Mouse (Mus musculus) stomach, embryonic 16.5 days (tissue): Measurements from ENCODE around the gene Jade1. TPM values are rescaled to one million over a fixed set of nuclear protein-coding genes. Genes with fewer than 3 reads are reported as not detected.

Source experiments
- ATAC-seq: fragments of 200-750 bp; cut with Nextera tagmentation; 2 replicates; pipeline ENCODE4 v1.8.0; 2017; ENCODE audit warnings: moderate number of reproducible peaks, moderate TSS enrichment; ENCODE audit not compliant: insufficient read depth, low FRiP score
- H3K27ac ChIP-seq: fragments of 300-500 bp; sonication (generic); 2 replicates; pipeline ENCODE4 v1.5.1; 2014; ENCODE audit warnings: low read length
- H3K27me3 ChIP-seq: fragments of 300-500 bp; sonication (generic); 2 replicates; pipeline ENCODE4 v1.6.1; 2014; ENCODE audit warnings: low read length, control low read depth, mixed read lengths; ENCODE audit not compliant: control insufficient read depth, insufficient read depth
- H3K36me3 ChIP-seq: fragments of 300-500 bp; sonication (generic); 2 replicates; pipeline ENCODE4 v1.6.1; 2014; ENCODE audit warnings: low read length; ENCODE audit not compliant: control insufficient read depth, insufficient read depth
- H3K4me1 ChIP-seq: fragments of 300-500 bp; sonication (generic); 2 replicates; pipeline ENCODE4 v1.6.1; 2014; ENCODE audit warnings: low read length, control low read depth, mixed read lengths; ENCODE audit not compliant: control insufficient read depth, insufficient read depth
- H3K4me2 ChIP-seq: fragments of 300-500 bp; sonication (generic); 2 replicates; pipeline ENCODE4 v1.6.1; 2014; ENCODE audit warnings: low read depth, low read length, mixed read lengths
- H3K4me3 ChIP-seq: fragments of 300-500 bp; sonication (generic); replicated peaks from 2 replicates; pipeline ENCODE4 v1.5.1; 2014; ENCODE audit warnings: mild to moderate bottlenecking, low read length
- H3K9ac ChIP-seq: fragments of 300-500 bp; sonication (generic); 2 replicates; pipeline ENCODE4 v1.6.1; 2014; ENCODE audit warnings: low read length
- H3K9me3 ChIP-seq: fragments of 300-500 bp; sonication (generic); replicated peaks from 2 replicates; pipeline ENCODE4 v1.6.1; 2016; ENCODE audit warnings: low read length, control low read depth; ENCODE audit not compliant: control insufficient read depth
- WGBS: fragments of 180-500 bp; shearing (Covaris S2); extraction: QIAGEN DNeasy Blood & Tissue Kit; methylation state at CpG from one replicate; pipeline ENCODE4 v1.1.7; 2014; 5-methylcytosine and 5-hydroxymethylcytosine counted together
- polyA plus RNA-seq: library from polyadenylated mRNA; unstranded; fragments of >200 nt; fragmentation: Nextera tagmentation; extraction: Ambion mirVana; gene quantifications from 2 replicates; pipeline ENCODE4 v1.2.1, GENCODE M21; 2015

Jade1 gene
- polyA plus RNA-seq, 1 experiment from 2014 or later: 11.6 TPM

DNA sequence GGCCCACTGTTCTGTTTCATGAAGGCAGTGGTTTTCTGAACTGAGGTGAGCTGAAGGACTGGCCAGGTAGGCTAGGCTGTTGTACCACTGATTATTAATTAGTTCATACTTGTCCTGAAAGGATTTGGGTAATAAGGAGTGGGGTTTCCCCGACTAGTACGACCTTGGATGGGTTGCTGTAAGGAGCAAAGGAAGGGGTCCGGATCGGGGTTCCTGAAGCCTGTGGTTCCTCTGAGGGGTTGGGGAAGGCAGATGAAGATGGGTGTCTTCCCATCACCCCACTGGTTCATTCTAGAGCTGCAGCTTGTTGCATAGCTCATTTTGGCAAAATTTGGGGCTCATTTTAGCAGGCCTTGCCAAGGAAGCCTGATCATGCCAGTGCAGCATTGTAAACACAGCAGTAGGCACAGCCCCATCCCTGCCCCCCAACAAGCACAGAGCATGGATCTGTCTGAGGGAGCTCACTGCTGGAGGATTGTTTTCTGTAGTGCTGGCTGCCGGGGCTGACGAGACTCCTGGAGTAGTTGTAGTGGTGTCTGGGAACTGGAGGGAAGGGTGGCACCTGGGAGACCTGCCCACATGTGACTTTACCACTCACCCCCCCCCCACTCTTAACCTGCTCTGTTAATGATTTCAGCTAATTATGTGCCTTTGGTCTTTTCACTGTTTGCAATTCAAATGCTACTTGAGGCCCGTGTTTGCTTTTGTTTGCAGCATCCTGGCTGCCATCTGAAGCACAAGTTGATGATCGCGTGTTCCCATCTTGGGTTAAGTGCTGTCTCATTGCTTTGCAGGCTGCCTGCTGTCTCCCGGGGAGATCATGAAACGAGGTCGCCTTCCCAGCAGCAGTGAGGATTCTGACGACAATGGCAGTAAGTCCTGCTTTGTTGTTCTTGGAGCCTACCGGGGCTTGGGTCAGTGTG, 25.1 kb downstream of the Jade1 start:
- 54% methylated on average over 14 of the region's 14 CpGs for WGBS
- Histone ChIP-seq H3K27me3 (no peaks in the 10 kb centered on the region), H3K4me3 (no peak overlapping the region), H3K4me2 (0 out of 2 replicates have a peak overlapping the region, but pooled peaks have one; percentile 0), H3K36me3 (no peaks in the 10 kb centered on the region), H3K4me1 (peaks cover 10% of the 10 kb centered on the region; the same call in 1 of the 2 replicates), H3K9ac (no peak overlapping the region; the same call in 1 of the 2 replicates), H3K27ac (peak overlapping the region; percentile 34; the same call in 1 of the 2 replicates), H3K9me3 (no peaks in the 10 kb centered on the region)
- ATAC-seq: 0 out of 2 replicates have a peak, but pooled peaks have one; percentile 23

DNA sequence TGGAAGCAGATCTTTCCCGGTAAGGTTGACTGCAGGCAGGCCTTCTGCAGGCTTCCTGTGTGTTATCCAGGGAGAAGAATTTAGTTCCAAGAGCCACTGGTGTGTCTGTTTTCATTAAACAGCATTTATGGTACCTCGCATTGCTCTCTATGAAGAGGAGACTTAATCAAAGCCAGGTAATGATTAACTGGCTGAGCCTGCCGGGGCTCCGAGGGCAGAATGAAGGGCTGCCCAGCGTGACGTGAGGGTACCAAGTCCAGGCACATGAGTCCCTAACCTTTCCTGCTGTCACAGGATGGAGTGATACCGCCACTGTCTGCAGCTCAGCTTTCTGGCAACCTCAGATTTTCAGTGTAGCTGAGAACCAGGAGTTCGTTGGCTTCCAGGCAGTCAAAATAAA, 25.9 kb downstream of the Jade1 start:
- ATAC-seq: peak; percentile 72
- Histone ChIP-seq H3K27ac (peak overlapping the region; percentile 34), H3K9me3 (no peaks in the 10 kb centered on the region), H3K36me3 (no peaks in the 10 kb centered on the region), H3K4me1 (peaks cover 10% of the 10 kb centered on the region; the same call in 1 of the 2 replicates), H3K4me2 (0 out of 2 replicates have a peak overlapping the region, but pooled peaks have one; percentile 0), H3K9ac (no peak overlapping the region), H3K4me3 (no peak overlapping the region), H3K27me3 (no peaks in the 10 kb centered on the region)
- WGBS: 54% methylated on average over 8 of the region's 8 CpGs

DNA sequence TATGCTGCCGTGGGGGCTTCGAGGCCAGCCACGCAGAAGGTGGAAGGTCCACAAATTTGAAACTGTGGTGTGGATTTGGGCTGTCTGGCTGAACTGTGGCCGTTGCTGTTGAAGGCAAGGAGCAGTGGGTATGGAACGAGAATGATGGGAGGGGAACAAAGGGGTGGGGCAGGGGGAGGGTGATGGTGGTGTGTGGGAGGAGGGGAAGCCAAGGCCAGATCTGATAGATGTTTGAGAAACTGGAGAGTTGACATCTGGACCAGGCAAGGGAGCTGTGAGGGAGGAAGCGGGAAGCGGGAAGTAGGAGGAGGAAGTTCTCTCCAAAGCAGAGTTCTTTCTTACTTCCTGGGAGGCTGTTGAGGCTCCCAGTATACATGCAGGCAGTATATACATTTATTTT, 26.7 kb downstream of the Jade1 start:
- no peak overlapping the region for H3K4me3 ChIP-seq
- H3K4me1 ChIP-seq: peaks cover 14% of the 10 kb centered on the region; the same call in 1 of the 2 replicates
- no peak for ATAC-seq
- H3K4me2 ChIP-seq: no peak overlapping the region
- H3K9me3 ChIP-seq: no peaks in the 10 kb centered on the region
- H3K9ac ChIP-seq: no peak overlapping the region
- H3K36me3 ChIP-seq: no peaks in the 10 kb centered on the region
- 62% methylated on average over 7 of the region's 7 CpGs for WGBS
- peak overlapping the region; percentile 34 for H3K27ac ChIP-seq
- H3K27me3 ChIP-seq: no peaks in the 10 kb centered on the region

DNA sequence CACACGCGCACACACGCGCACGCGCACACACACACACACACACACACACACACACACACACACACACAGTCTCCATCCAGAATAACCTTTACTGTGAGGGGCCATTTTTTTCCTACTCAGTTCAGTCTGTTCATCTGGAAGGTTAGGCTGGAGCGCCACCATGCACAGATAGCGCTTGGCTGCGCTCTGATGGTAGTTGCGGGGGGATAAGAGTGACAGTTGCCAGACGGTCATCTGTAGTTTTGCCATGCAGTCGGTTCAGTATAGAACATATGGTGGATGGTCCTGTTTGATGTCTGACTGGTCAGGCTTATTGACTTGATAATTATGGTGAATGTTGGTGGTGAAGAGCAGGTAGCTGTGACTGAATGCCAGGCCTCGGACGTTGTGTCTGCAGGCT, 27.6 kb downstream of the Jade1 start:
- Histone ChIP-seq H3K27me3 (no peaks in the 10 kb centered on the region), H3K36me3 (no peaks in the 10 kb centered on the region), H3K4me3 (no peak overlapping the region), H3K27ac (no peak overlapping the region), H3K9ac (no peak overlapping the region), H3K9me3 (no peaks in the 10 kb centered on the region), H3K4me2 (no peak overlapping the region), H3K4me1 (peaks cover 19% of the 10 kb centered on the region; the same call in 1 of the 2 replicates)
- no peak for ATAC-seq
- 91% methylated on average over 14 of the region's 14 CpGs for WGBS

DNA sequence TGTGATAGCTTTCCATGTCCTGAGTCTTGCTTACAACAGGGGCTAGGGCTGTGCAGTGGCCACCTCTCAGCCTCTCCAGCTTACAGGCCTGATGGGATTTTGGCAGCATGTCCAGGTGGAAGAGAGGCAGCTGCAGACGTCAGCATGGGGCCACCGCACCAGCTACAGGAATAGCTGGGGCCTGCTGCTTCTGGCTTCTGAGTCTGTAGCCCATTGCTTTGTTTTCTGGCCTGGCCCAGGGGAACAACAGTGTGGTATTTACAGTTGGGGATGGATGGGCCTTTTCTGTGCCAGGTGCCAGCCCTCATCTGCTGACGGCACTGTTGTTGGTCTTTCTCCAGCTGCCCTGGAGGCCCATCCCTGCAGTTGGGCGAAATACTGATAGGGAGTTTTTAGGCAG, 28.1 kb downstream of the Jade1 start:
- no peaks in the 10 kb centered on the region for H3K27me3 ChIP-seq
- no peak overlapping the region for H3K27ac ChIP-seq
- H3K4me2 ChIP-seq: no peak overlapping the region
- ATAC-seq: no peak
- H3K9me3 ChIP-seq: no peaks in the 10 kb centered on the region
- WGBS: 77% methylated on average over 4 of the region's 4 CpGs
- no peak overlapping the region for H3K9ac ChIP-seq
- H3K4me1 ChIP-seq: peaks cover 19% of the 10 kb centered on the region; the same call in 1 of the 2 replicates
- H3K36me3 ChIP-seq: no peaks in the 10 kb centered on the region
- no peak overlapping the region for H3K4me3 ChIP-seq

DNA sequence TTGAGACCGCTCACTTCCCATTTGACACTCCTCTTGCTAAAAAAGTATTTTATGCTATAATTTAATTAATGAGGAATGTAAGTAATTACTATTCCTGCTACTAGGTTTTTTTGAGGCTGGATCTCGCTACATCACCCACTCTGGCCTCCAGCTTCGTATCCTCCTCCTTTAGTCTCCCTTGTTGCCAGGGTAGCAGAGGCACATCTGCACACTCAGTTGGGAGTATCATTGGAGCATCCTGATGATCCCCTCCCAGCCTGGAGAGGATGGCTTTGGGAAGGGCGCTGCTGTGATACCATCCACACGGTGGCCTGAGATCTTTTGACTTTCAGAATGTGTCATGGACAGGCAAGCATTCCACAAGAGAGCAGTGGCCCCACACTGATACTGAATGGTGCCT, 30.0 kb downstream of the Jade1 start:
- H3K4me1 ChIP-seq: peaks cover 24% of the 10 kb centered on the region
- no peaks in the 10 kb centered on the region for H3K27me3 ChIP-seq

DNA sequence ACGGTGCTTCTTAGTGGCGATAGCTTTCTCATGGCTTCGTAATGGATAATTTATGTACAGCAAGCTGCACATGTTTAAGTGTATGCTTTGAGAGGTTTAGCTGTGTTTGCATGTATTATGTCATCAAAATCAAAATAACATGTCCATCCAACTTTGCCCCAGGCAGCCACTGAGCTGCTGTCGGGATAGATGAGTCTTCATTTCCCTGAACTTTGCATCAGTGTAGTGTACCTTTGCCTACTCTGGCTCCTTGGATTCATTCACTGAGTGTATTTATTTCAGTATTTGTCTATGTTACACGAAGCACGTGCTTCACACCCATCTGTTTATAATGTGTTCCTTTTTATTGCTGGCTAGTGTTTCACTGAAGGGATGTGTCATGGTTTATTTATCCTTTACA, 30.8 kb downstream of the Jade1 start:
- no peak overlapping the region for H3K4me2 ChIP-seq
- peaks cover 24% of the 10 kb centered on the region for H3K4me1 ChIP-seq
- no peak overlapping the region for H3K4me3 ChIP-seq
- 69% methylated on average over 6 of the region's 6 CpGs for WGBS
- no peak overlapping the region for H3K27ac ChIP-seq
- no peaks in the 10 kb centered on the region for H3K36me3 ChIP-seq
- ATAC-seq: no peak
- no peak overlapping the region for H3K9ac ChIP-seq
- H3K27me3 ChIP-seq: no peaks in the 10 kb centered on the region
- no peaks in the 10 kb centered on the region for H3K9me3 ChIP-seq

More for the DNA sequence above, 30.0 kb downstream of the Jade1 start:
- 86% methylated on average over 5 of the region's 5 CpGs for WGBS
- no peaks in the 10 kb centered on the region for H3K36me3 ChIP-seq
- no peak for ATAC-seq
- H3K9ac ChIP-seq: no peak overlapping the region
- H3K4me2 ChIP-seq: no peak overlapping the region
- H3K4me3 ChIP-seq: no peak overlapping the region
- H3K27ac ChIP-seq: no peak overlapping the region
- no peaks in the 10 kb centered on the region for H3K9me3 ChIP-seq

DNA sequence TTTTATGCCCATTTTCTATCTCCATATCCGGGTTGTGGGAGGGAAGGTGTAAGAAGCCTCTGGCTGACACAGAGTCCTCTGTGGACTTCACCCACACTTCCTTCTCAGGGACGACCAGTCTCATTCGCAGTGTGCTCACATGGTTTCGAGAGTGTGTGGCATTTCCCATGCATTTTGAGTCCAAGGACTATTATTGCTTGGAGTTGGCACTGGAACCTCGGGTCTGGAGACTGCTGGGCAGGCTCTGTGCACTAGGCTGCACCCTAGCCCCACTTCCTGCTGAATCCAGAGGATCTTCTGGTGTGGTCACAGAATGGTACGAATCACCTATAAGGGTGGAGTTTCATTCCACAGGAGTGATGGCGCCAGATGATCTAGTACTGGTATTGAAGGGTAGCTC, 31.4 kb downstream of the Jade1 start:
- Histone ChIP-seq H3K4me3 (no peak overlapping the region), H3K27me3 (no peaks in the 10 kb centered on the region), H3K4me1 (peaks cover 23% of the 10 kb centered on the region), H3K27ac (no peak overlapping the region), H3K9me3 (no peaks in the 10 kb centered on the region), H3K36me3 (no peaks in the 10 kb centered on the region), H3K9ac (no peak overlapping the region), H3K4me2 (no peak overlapping the region)
- ATAC-seq: no peak
- WGBS: 77% methylated on average over 7 of the region's 7 CpGs

DNA sequence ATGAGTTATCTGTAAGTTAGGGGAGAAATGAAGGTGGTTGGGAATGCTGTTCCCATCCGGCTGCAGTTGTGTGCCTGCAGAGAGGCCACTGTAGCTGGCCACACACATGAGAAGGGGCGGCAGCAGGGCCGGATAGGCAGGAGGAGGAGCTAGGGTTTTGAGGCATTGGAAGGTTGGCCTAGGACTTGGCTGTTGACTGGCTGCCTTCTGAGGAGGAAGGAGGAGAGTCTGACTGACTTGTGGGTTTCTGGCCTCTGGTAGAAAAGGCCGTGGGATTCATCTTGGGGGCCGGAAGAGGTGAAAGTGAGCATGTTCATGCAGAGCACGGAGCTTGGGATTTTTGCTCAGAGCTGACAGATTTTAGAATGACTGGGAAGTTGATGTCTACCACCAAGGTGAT, 32.1 kb downstream of the Jade1 start:
- 58% methylated on average over 6 of the region's 6 CpGs for WGBS
- Histone ChIP-seq H3K4me3 (no peak overlapping the region), H3K4me1 (peaks cover 19% of the 10 kb centered on the region; the same call in 1 of the 2 replicates), H3K27ac (no peak overlapping the region), H3K4me2 (no peak overlapping the region), H3K27me3 (no peaks in the 10 kb centered on the region), H3K9me3 (no peaks in the 10 kb centered on the region), H3K36me3 (no peaks in the 10 kb centered on the region), H3K9ac (0 out of 2 replicates have a peak overlapping the region, but pooled peaks have one; percentile 22)
- 0 out of 2 replicates have a peak, but pooled peaks have one; percentile 14 for ATAC-seq
